Mouse (Mus musculus) retina, postnatal 1 day (tissue): ENCODE measurements around the gene Sgk1.

Source experiments
- DNase-seq: peaks from one replicate; pipeline ENCODE4 v3.0.0-alpha.2; 2012

The Sgk1 gene

DNA sequence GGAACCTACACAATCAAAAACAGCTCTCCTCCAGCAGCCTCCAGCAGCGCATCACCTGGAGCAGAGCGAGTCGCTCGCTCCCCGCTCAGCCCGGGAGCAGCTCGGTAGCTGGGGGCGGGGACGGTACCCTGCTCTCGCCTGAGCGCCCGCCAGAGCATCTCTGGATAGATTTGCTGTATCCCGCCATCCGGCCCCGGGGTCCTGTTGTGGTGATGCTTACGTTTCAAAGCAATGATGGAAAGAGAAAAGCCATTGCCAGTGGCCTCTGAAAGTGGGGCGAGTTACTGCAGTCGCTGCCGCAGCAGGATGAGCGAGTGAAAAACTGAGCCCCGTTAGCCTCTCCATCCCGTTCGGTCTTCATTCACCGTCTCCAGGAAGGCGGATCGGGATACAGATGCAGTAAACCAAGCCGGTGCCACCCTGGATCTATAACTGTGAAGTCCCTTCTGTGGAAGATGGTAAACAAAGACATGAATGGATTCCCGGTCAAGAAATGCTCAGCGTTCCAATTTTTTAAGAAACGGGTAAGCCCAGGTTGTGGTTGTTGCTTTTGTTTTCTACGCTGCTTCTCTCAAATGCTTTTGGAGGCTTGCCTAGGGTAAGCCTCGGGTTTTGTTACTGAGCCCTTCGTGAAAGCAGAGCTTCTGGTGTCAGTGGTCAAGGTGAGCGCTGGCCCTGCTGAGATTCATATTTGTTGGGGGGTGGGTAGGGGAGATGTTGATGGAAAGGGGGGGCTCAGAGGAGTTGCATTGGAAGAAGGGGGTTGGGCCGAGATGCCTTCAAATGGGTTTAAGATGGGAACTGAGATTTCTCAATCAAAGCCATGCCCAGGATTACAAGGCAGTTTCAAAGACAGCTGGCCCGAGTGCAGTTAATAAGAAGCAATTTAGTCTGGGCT, at the start of gene Sgk1:
Sgk1 (plus strand) TSS at position 1 of the 898 bp plus-strand sequence.
- DNase-seq: peak; percentile 69

GRCm38 (mm10) chr10:21832282-21832681, 49.7 kb upstream of the Sgk1 start:
- DNase-seq: no peak

DNA sequence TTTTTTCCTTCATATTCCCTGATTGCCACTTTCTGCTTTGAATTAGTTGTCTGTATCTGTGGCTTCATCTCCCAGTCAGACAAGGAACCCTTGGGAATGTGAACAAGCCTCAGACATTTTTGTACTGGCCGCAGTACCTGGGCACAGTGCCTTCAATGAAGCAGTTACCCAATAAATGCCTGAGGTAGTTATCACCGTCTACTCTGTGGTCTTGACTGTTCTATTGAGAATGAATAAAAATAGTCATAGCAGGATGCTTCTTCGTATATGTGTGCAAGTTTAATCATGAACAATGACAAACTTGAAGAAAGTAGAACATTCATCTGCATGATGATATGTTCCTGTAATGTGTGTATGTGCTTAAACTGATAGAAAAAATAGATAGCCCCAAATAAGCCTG, 48.2 kb upstream of the Sgk1 start:
- no peak for DNase-seq

GRCm38 (mm10) chr10:21835077-21835476, 46.9 kb upstream of the Sgk1 start:
- peak; percentile 52 for DNase-seq

GRCm38 (mm10) chr10:21839248-21840155, 42.5 kb upstream of the Sgk1 start:
- DNase-seq: peak; percentile 61

GRCm38 (mm10) chr10:21843326-21843725, 38.7 kb upstream of the Sgk1 start:
- no peak for DNase-seq

DNA sequence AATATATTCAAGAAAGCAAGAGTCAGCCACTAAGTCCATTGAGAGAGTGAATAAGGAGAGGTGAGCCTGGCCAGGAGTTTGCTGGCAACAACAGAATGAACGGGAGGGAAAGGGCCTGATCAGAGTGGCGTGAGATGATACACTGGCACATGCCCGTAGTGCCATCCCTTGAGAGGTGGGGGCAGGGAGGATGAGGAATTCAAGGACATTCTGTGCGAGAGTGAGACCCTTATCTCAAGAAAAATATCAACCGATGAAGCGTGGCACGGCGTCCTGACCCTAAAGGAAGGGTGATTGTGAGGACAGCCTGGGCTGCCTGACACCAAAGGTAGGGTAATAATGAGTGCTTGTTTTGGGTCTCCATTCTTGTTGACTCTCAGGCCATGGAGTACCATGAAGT, 38.1 kb upstream of the Sgk1 start:
- DNase-seq: no peak

- no peak for DNase-seq
Observed at GRCm38 (mm10) chr10:21844391-21844790, 37.6 kb upstream of the Sgk1 start.

DNA sequence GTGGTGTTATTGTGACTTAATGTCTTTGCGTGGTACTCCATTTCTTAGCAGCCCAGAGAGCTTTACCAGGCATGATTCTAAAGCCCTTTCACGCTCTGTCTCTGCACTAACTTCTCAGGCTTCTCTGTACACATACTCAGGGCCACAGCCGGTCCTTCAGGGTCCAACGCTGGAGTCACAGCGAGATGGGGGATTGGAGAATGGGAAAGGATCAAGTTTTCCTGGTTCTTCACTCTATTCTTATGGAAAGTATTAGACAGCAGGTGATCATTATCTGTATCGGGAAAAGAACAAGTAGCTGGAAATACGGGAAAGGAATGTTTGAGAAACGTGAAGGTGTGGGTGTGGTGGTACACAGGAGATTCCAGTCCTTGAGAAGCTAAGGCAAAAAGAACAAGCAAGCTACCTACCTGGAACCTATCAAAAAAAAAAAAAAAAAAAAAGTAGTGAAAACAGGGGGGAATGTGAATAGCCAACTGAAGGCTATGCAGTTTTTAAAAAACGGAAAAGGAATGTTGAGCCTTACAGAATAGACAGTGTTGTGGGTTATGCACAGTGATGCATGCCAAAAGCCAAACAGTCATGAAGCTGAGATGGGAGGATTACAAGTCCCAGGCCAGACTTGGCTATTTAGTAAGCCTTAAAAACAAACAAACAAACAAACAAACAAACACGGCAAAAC, 36.2 kb upstream of the Sgk1 start:
- DNase-seq: no peak

DNA sequence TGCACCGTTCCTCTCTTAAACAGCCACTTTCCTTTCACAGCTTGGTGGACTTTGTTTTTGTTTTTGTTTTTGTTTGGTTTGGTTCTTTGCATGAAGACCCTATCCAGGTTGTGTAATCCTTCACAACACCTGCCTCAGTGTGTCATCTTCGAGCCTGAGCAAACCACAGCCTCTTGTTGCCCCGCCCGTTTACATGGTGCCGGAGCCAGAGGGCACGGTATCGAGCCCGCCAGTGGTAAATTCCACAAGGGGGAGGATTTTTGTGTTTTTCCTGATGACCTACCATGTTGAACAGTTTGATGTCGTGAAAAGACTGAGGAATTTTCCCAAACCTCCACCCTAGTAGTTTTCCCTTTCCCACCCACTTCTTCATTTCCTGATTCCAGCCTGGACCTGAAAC, 35.6 kb upstream of the Sgk1 start:
- no peak for DNase-seq

DNA sequence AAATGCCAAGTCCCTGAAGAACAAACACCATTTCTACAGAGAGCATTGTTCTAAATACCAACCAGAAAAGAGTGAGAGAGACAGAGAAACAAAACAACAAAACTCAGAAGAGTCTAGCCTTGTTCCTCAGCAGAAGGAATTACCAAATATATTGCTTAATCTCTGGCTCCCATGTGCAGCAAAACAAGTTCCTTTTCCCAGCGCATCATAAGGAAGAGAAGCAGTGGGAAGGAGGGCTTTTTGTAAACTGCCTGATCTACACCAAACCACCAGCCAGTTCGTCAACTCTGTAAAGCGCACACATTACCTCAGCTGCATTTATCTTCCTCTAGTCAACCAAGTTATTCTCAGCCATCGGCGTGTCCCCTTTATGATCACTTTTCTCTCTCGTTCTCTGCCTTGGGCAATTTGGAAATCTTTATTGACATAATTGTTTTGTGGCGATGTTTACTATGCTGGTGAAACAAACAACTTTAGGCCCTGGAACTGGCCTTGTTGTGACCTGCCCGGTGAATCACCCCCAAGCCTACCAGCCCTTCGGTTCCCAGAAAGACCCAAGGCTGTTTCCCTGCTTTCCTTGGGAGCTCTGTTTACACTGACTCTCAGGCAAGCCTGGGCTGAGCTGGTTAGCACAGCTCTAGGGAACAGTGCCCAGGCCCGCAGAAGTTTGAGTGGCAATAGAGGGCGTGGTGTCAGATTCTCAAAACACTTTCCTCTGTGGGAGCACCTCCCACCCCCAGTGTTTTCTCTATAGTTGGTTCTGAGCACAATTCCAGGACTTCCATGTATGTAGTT, 34.8 kb upstream of the Sgk1 start:
- DNase-seq: no peak

DNA sequence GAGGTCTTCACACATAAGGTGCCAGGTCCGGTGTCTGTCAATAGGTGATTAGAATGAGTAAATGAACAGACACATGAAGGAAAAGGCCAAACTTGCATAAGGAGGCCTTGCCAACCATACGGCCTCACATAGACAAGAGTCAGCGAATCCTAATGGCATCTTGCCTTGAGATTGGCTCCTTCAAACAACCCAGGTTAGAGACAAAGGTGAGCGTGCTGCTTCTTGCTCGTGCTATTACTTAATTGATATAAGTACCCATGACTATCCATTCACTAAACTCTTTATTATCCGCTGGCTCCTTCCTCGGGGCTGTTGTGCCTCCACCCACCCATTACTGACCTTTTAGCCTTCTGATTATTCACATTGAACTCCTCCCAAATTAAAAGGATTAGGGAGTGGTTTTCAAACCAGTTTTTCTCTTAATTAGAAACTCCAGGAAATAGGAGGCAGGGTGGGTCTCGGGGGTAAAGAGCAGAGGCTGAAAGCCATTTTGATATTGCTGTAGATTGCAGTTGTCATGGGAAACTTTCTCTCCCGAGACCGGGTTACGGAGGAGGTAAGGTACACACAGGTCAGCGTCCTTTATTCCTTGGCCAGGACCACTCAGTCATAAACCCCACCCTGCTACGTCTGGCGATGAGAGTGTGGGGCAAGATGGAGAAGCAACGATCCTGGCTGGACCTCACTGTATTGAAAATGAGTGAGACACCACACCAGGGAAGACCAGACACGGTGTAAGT, 33.9 kb upstream of the Sgk1 start:
- no peak for DNase-seq

DNA sequence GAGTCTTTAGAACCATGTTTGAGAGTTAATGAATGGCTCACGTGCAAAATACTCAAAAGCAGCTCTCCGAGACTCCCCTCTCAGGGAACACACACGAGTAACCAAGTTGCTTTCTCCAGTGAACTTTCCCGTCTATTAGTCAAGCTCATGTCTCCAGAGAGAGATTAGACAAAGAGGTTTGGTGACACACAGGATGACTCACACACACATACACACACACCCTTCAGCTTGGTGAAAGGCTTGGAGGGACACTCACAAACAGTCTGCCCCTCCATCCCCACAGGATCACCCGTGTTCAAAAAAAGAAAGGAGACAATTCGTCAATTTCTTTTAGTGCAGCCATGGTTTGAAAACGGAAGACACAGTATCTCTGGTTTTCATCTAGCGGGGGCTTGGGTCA, 32.7 kb upstream of the Sgk1 start:
- no peak for DNase-seq

GRCm38 (mm10) chr10:21850330-21850729, 31.7 kb upstream of the Sgk1 start:
- no peak for DNase-seq

DNA sequence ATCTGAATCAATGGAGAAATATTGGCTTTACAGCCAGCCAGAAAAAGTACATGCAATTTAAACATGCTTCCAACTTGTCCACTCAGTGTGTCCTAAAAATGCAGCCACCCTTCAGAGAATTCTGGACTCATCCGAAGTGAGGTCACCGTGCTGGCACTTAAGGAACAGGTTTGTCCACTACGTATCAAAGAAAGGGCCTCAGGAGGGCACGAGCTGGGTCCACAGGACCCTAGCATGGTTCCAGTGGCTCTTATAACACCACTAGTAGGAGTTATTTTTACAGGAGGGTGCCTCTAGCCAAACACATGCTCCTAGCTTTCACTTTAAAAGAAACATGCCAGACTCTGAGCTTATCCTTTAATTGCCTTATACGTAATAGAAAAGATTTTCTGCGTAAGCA, 28.9 kb upstream of the Sgk1 start:
- no peak for DNase-seq

DNA sequence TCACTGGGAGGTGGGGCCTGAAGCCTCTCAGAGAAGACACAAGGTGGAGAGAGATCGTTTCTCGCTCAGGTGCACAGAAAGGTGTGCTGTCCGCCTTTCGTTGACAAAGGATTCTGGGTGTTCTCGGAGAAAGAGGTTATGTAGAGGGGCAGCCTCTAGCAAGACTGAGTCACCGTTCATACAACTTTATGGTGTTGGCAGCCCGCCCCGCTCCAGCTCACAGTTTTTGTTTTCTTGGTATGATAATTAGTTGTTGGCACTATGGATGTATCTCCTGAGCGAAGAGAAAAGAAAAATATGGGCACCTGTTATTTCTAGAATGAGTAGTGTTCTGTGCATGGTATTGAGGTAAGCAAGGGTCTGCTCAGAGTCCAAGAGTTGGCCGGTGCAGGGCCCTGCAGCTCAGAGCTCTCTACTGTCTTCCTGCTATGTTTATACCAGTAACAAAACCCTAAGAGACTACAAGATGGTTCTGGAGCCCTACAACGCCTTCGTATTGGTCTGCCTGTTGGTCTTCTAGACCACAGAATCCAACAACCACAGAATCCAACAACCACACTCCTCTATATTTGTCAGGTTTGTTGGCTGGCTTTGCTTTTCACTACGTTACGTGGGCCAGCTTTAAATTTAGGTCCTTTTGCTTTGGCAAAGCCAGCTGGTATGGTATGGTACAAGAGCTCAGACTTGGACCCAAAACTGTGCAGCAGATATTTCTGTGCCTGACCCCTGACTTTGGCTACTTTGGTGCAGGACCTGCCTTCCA, 28.2 kb upstream of the Sgk1 start:
- DNase-seq: no peak

DNA sequence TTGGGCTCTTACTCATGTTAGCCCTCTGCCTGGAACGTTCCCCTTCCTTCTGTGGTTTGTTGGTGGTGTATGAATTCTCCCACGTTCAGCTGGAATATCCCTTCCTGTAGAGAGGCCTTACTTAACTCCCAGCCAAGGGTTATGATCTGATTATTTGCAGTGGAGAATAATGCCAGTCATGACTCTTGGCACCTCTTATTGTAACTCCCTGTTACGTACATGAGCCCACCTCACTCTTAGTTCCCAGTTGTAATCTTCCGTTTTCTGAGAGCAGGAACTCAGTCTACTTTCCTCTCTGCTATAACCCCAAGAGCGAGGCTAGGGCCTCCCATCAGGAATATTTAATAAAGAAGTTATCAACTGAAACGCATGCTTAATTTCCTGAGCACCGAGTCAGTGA, 26.6 kb upstream of the Sgk1 start:
- DNase-seq: no peak

DNA sequence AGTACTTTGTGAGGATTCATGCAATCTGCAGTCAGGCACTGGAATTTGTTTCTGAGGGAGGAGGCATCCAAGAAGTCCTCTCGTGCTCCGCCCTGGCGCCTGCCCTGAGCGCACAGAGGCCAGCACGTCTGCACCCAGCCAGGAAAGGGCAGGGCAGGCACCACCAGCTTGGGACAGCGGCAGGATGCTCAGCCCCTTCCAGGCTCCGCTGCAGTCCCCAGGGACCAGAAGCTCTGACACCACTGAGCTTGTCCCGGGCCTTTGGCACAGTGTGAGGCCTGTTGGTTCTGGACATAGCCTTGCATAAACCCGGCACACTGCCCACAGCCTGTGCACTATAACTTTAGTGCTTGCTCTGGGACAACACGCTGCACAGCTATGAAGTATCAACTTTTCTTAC, 24.3 kb upstream of the Sgk1 start:
- no peak for DNase-seq

- DNase-seq: no peak
Observed at GRCm38 (mm10) chr10:21858437-21858974, 23.5 kb upstream of the Sgk1 start.

DNA sequence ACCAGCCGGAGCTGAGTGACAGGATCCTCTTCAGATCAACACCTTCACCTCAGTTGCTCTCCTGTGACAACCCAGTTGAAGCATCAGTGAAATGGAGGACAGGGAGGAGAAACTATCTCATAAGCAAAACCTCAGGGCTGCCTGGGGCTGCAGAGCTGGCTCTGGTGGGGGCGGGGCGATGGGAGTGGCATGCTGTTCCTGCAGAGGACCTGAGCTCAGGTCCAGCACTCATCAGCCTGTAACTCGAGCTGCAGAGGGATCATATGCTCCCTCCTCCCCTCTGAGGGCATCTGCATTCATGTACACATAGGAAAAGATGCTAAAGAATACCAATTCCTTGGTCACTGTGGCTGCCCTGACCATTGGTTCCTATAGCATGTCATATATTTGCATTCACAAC, 15.5 kb upstream of the Sgk1 start:
- DNase-seq: no peak

DNA sequence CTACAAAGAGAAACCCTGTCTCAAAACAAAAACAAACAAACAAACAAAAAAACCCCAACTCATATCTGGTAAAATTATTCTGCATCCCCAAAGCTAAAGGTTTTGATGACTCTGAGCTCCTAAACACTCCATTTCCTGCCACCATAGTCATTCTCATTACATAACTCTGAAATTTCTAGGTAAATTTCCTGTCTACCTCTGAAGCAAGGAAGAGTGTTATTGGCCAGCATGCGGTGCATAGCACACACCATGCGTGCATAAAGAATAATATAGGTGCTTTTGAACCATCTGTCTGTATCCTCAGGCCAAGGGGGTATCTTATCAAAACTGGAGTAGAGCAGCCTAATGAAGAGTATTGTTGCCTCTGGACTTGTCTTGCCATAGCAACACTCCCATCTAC, 13.8 kb upstream of the Sgk1 start:
- no peak for DNase-seq
